Mouse (Mus musculus) cerebellum, adult 2 months (tissue): ENCODE results near the gene Necab2. TPM values are rescaled to one million over a fixed set of nuclear protein-coding genes. Genes with fewer than 3 reads are reported as not detected.
A peak's percentile ranks its signal among the peaks of the same experiment; 100 is the strongest.

Experiments
- DNase-seq, 2 experiments: peaks; one replicate each; pipeline ENCODE4 v3.0.0; 2021
- H3K27ac ChIP-seq: fragments of 200-500 bp; 2 replicates; pipeline ENCODE4 v1.5.1; 2012; ENCODE audit warnings: low read length, control low read depth, inconsistent platforms; ENCODE audit not compliant: insufficient read depth
- H3K27me3 ChIP-seq: fragments of 200-500 bp; 2 replicates; pipeline ENCODE4 v1.6.1; 2012; ENCODE audit warnings: inconsistent platforms, mild to moderate bottlenecking, low read length, moderate library complexity; ENCODE audit not compliant: control insufficient read depth, insufficient read depth
- H3K4me1 ChIP-seq: fragments of 200-500 bp; 2 replicates; pipeline ENCODE4 v1.6.1; 2011; ENCODE audit warnings: low read length; ENCODE audit not compliant: control insufficient read depth, insufficient read depth
- H3K4me3 ChIP-seq: fragments of 200-500 bp; replicated peaks from 2 replicates; pipeline ENCODE3; 2011; ENCODE audit warnings: mild to moderate bottlenecking, low read depth, low read length, control low read depth; ENCODE audit not compliant: insufficient read depth
- CTCF ChIP-seq: fragments of 200-500 bp; IDR thresholded peaks from 2 replicates; pipeline ENCODE4 v1.5.1; 2011; ENCODE audit warnings: low read depth, mild to moderate bottlenecking, control low read depth, low read length, moderate library complexity, borderline replicate concordance; ENCODE audit not compliant: insufficient read depth
- POLR2A ChIP-seq: fragments of 200-500 bp; IDR thresholded peaks from 2 replicates; pipeline ENCODE4 v1.6.1; 2011; ENCODE audit warnings: low read length, control low read depth, borderline replicate concordance; ENCODE audit not compliant: insufficient read depth
- WGBS: fragments of 180-500 bp; shearing (Covaris S2); methylation state at CpG from one replicate; pipeline ENCODE4 v1.1.7; 2018; 5-methylcytosine and 5-hydroxymethylcytosine counted together
- polyA plus RNA-seq: library from polyadenylated mRNA; depleted of rRNA; stranded (reverse); fragments of >200 nt; gene quantifications from 2 replicates; pipeline ENCODE4 v1.2.3, GENCODE M21; 2012

Necab2 gene
- polyA plus RNA-seq, 1 experiment, result 26.6 TPM

- DNase-seq, result no peak
- WGBS, result 90% methylated on average over 6 of the region's 6 CpGs
- H3K4me3 ChIP-seq, result no peak overlapping the region
- H3K27me3 ChIP-seq, result no peaks in the 10 kb centered on the region
- TF ChIP-seq POLR2A (no peak), CTCF (no peak)
- H3K27ac ChIP-seq, result no peak overlapping the region
- peaks cover 7% of the 10 kb centered on the region for H3K4me1 ChIP-seq
Observed at GRCm38 (mm10) chr8:119438876-119439275, 7.6 kb upstream of the Necab2 start.

DNA sequence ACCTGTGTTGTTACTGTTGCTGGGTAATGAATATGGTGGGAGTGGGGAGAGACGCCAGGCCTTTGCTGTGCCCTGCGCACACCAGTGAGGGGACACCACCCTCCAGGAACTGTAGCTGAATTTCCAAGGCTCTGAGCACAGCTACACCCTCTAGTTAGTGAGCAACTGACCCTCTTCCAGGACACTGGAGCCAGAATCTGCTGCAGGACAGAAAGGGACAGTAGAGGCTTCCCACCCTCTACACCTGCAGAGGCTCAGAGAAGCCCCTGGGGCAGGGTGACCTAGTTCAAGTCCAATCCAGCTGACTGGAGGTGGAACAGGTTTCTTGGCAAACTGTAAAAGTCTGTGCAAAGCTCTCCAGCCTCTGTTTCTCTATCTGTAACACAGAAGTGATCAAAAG lies 7.1 kb upstream of the Necab2 start:
- Histone ChIP-seq H3K4me3 (no peak overlapping the region), H3K4me1 (peaks cover 7% of the 10 kb centered on the region), H3K27ac (no peak overlapping the region), H3K27me3 (no peaks in the 10 kb centered on the region)
- 96% methylated on average over 2 of the region's 2 CpGs for WGBS
- DNase-seq, result no peak
- TF ChIP-seq POLR2A (no peak), CTCF (no peak)

GRCm38 (mm10) chr8:119439893-119440249 lies 6.6 kb upstream of the Necab2 start:
- H3K27me3 ChIP-seq, result no peaks in the 10 kb centered on the region
- no peak overlapping the region for H3K4me3 ChIP-seq
- no peak for DNase-seq
- TF ChIP-seq CTCF (no peak), POLR2A (no peak)
- peaks cover 7% of the 10 kb centered on the region for H3K4me1 ChIP-seq
- 65% methylated on average over 7 of the region's 7 CpGs for WGBS
- H3K27ac ChIP-seq, result no peak overlapping the region

DNA sequence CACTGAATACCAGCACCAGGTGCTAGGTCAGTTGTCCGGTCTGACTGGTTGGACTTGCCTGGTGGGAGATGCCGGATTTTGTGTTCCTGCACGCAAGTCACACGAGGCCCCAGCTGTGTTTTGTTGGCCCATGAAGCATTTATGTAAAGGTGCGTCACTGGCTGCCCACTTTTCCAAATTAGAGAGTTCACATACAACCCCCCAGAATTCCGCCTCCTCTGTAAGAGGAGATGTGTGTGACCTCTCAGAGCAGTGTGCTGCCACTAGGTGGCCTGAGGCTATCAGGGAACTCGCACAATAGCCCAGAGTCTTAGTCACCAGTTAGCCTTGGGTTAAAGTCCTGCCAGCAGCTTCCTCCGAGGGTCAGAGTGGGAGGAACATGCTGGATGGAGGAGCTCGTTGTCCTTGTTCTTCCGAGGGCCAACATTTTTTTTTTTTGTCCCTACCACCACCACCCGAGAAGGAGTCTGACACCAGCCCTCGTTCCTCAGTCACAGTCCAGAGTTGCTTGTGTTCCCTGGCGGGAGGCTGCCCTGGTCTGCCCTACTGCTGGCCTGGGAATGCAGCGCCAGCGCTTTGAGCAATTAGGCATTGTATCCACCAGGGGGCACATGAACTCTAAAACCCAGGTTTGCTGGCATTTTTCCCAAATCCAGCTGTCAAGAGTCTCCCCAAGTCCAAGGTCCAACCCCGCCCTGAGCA lies 6.1 kb upstream of the Necab2 start:
- DNase-seq, result peak; percentile 57
- Histone ChIP-seq H3K4me1 (peaks cover 7% of the 10 kb centered on the region), H3K27me3 (no peaks in the 10 kb centered on the region), H3K4me3 (no peak overlapping the region), H3K27ac (no peak overlapping the region)
- 30% methylated on average over 16 of the region's 16 CpGs for WGBS
- TF ChIP-seq CTCF, result peak; percentile 64; the same call in 1 of the 2 replicates
- TF ChIP-seq POLR2A, result no peak

DNA sequence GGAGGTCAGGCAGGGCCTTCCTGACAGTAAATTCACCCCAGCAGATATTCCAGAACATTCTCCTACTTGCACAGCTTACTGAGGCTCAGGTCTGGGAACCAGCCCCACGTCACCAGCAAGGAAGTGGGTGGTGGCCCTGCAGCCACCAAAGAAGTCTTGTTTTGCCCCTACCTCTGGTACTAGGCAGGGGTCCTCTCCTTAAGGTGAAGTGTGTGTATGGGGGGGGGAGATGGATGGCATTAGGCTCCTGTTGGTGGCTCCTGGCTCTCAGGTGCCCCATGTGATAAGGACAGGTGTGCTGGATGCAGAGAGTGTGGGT lies 5.6 kb upstream of the Necab2 start:
- no peak for TF ChIP-seq CTCF
- TF ChIP-seq POLR2A, result no peak
- no peak overlapping the region for H3K4me3 ChIP-seq
- no peak for DNase-seq
- peaks cover 7% of the 10 kb centered on the region for H3K4me1 ChIP-seq
- H3K27ac ChIP-seq, result no peak overlapping the region
- WGBS, result 40% methylated on average over 1 of the region's 1 CpGs
- no peaks in the 10 kb centered on the region for H3K27me3 ChIP-seq

DNA sequence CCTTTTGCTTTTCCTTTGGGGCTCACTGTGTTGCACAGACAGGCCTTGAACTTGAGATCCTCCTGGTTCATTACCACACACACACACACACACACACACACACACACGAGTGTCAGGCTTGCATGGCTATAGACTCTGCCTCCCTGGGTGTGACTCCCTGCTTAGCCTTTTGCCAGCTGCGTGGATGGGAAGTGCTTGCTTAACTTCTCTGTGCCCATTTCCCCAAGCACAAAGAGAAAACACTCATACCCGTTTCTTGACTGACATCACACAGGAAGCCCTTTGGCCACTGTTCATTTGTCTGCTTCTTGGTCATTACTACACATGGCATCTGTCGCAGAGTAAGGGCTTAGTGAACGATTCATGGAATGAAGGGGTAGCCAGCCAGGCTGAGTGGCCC lies 4.5 kb upstream of the Necab2 start:
- no peaks in the 10 kb centered on the region; the same call in 1 of the 2 replicates for H3K27me3 ChIP-seq
- no peak overlapping the region for H3K4me3 ChIP-seq
- TF ChIP-seq CTCF (no peak), POLR2A (no peak)
- no peak for DNase-seq
- peaks cover 7% of the 10 kb centered on the region for H3K4me1 ChIP-seq
- no peak overlapping the region for H3K27ac ChIP-seq
- 58% methylated on average over 5 of the region's 5 CpGs for WGBS

- no peaks in the 10 kb centered on the region; the same call in 1 of the 2 replicates for H3K27me3 ChIP-seq
- 94% methylated on average over 8 of the region's 8 CpGs for WGBS
- no peak overlapping the region for H3K27ac ChIP-seq
- TF ChIP-seq CTCF, result no peak
- no peak for TF ChIP-seq POLR2A
- H3K4me3 ChIP-seq, result no peak overlapping the region
- no peaks in the 10 kb centered on the region for H3K4me1 ChIP-seq
- no peak for DNase-seq
Observed at GRCm38 (mm10) chr8:119442970-119443369, 3.5 kb upstream of the Necab2 start.

- Histone ChIP-seq H3K27me3 (no peaks in the 10 kb centered on the region; the same call in 1 of the 2 replicates), H3K27ac (no peak overlapping the region), H3K4me1 (no peaks in the 10 kb centered on the region), H3K4me3 (no peak overlapping the region)
- TF ChIP-seq POLR2A (no peak), CTCF (no peak)
- no peak for DNase-seq
- WGBS, result 2% methylated on average over 80 of the region's 80 CpGs
Observed at GRCm38 (mm10) chr8:119446990-119447780, 666 bp downstream of the Necab2 start.
